In genomic region chr11:87010476-87010875, GRCm38 (mm10) we compare ENCODE assay signal across 8 mouse cellular contexts. TPM values are rescaled to one million over a fixed set of nuclear protein-coding genes. Genes with fewer than 3 reads are reported as not detected.
A peak's percentile ranks its signal among the peaks of the same experiment; 100 is the strongest.
DNase-seq lines count a peak whose midpoint lies in the region; ATAC-seq and TF ChIP-seq lines count a peak whose summit lies in the region.

No protein-coding gene starts in this region.

- H3K27ac ChIP-seq in liver, embryonic 12.5 days, result no peak overlapping the region
- no peak overlapping the region for H3K27ac ChIP-seq in embryonic facial prominence, embryonic 14.5 days (replicated peaks; ENCODE audit: low read depth, low read length)
- H3K27ac ChIP-seq in hindbrain, embryonic 16.5 days (ENCODE audit: low read depth, low read length), result no peak overlapping the region
- H3K27ac ChIP-seq in left cerebral cortex, adult 2 months, result no peak overlapping the region
- H3K27ac ChIP-seq in midbrain, embryonic 16.5 days (ENCODE audit: low read length), result no peak overlapping the region

- H3K9me3 ChIP-seq in liver, embryonic 12.5 days (replicated peaks), result no peaks in the 10 kb centered on the region
- H3K9me3 ChIP-seq in embryonic facial prominence, embryonic 14.5 days (ENCODE audit: control insufficient read depth, low read length), result no peaks in the 10 kb centered on the region
- no peaks in the 10 kb centered on the region for H3K9me3 ChIP-seq in hindbrain, embryonic 16.5 days (ENCODE audit: control insufficient read depth, low read length)
- H3K9me3 ChIP-seq in midbrain, embryonic 16.5 days (replicated peaks; ENCODE audit: control insufficient read depth, low read length, poor library complexity, severe bottlenecking), result no peaks in the 10 kb centered on the region

- no peaks in the 10 kb centered on the region for H3K27me3 ChIP-seq in liver, embryonic 12.5 days (replicated peaks)
- H3K27me3 ChIP-seq in embryonic facial prominence, embryonic 14.5 days (replicated peaks; ENCODE audit: control insufficient read depth, insufficient read depth, low read length), result no peaks in the 10 kb centered on the region
- no peaks in the 10 kb centered on the region for H3K27me3 ChIP-seq in hindbrain, embryonic 16.5 days (replicated peaks; ENCODE audit: control insufficient read depth, insufficient read depth, low read length)
- no peaks in the 10 kb centered on the region for H3K27me3 ChIP-seq in midbrain, embryonic 16.5 days (ENCODE audit: control insufficient read depth, insufficient read depth, low read depth, low read length)

- DNase-seq in liver, result peak; percentile 19
- DNase-seq in adrenal gland, adult 2 months, result peak; percentile 74
- DNase-seq in embryonic facial prominence, embryonic 14.5 days (ENCODE audit: low spot score), result peak; percentile 78
- peak; percentile 49 to 52 for DNase-seq in left cerebral cortex, adult 2 months (ENCODE audit: extremely low spot score in 1 of 2, low spot score in 2 of 2)
- DNase-seq in thymus, postnatal 4 days, result peak; percentile 34

- H3K36me3 ChIP-seq in liver, embryonic 12.5 days, result no peaks in the 10 kb centered on the region
- no peaks in the 10 kb centered on the region for H3K36me3 ChIP-seq in embryonic facial prominence, embryonic 14.5 days (ENCODE audit: control insufficient read depth, insufficient read depth, low read length)
- no peaks in the 10 kb centered on the region for H3K36me3 ChIP-seq in hindbrain, embryonic 16.5 days (ENCODE audit: control insufficient read depth, insufficient read depth, low read length)
- no peaks in the 10 kb centered on the region for H3K36me3 ChIP-seq in midbrain, embryonic 16.5 days (ENCODE audit: control insufficient read depth, insufficient read depth, low read length)

- WGBS in liver, embryonic 12.5 days (ENCODE audit: insufficient replicate concordance), result 19% methylated on average over 9 of the region's 9 CpGs
- WGBS in embryonic facial prominence, embryonic 14.5 days, result 21% methylated on average over 9 of the region's 9 CpGs
- WGBS in hindbrain, embryonic 16.5 days, result 26% methylated on average over 9 of the region's 9 CpGs
- WGBS in midbrain, embryonic 16.5 days, result 17% methylated on average over 9 of the region's 9 CpGs

- peak; percentile 93 for TF ChIP-seq CTCF in left cerebral cortex, adult 2 months (IDR thresholded peaks at IDR 0.05)

- intact Hi-C loops in left cerebral cortex, adult 2 months (cut with DNase I), result loop anchor here (5.0 kb wide), 1 partner anchor 443 kb away; no protein-coding TSS in a partner anchor

- no peaks in the 10 kb centered on the region for H3K4me1 ChIP-seq in liver, embryonic 12.5 days
- peaks cover 7% of the 10 kb centered on the region for H3K4me1 ChIP-seq in embryonic facial prominence, embryonic 14.5 days (ENCODE audit: control insufficient read depth, insufficient read depth, low read length)
- no peaks in the 10 kb centered on the region; the same call in 1 of the 2 replicates for H3K4me1 ChIP-seq in hindbrain, embryonic 16.5 days (ENCODE audit: control insufficient read depth, insufficient read depth, low read depth, low read length)
- peaks cover 3% of the 10 kb centered on the region; the same call in 1 of the 2 replicates for H3K4me1 ChIP-seq in midbrain, embryonic 16.5 days (ENCODE audit: control insufficient read depth, insufficient read depth, low read length)

- no peak overlapping the region for H3K9ac ChIP-seq in liver, embryonic 12.5 days
- H3K9ac ChIP-seq in embryonic facial prominence, embryonic 14.5 days (ENCODE audit: low read depth, low read length), result 0 out of 2 replicates have a peak overlapping the region, but pooled peaks have one; percentile 2
- no peak overlapping the region for H3K9ac ChIP-seq in hindbrain, embryonic 16.5 days (ENCODE audit: low read depth, low read length)
- no peak overlapping the region for H3K9ac ChIP-seq in midbrain, embryonic 16.5 days (ENCODE audit: low read depth, low read length)

- H3K4me2 ChIP-seq in liver, embryonic 12.5 days, result no peak overlapping the region
- H3K4me2 ChIP-seq in embryonic facial prominence, embryonic 14.5 days (ENCODE audit: low read depth, low read length), result no peak overlapping the region
- no peak overlapping the region for H3K4me2 ChIP-seq in hindbrain, embryonic 16.5 days (ENCODE audit: low read length)
- no peak overlapping the region for H3K4me2 ChIP-seq in midbrain, embryonic 16.5 days (ENCODE audit: low read length)

- no peak for ATAC-seq in liver, embryonic 12.5 days
- peak; percentile 73 for ATAC-seq in embryonic facial prominence, embryonic 14.5 days (ENCODE audit: low read depth)
- ATAC-seq in hindbrain, embryonic 16.5 days, result 0 out of 2 replicates have a peak, but pooled peaks have one; percentile 58
- peak; percentile 58; the same call in 1 of the 2 replicates for ATAC-seq in midbrain, embryonic 16.5 days

- H3K4me3 ChIP-seq in liver, embryonic 12.5 days, result no peak overlapping the region
- no peak overlapping the region for H3K4me3 ChIP-seq in embryonic facial prominence, embryonic 14.5 days (ENCODE audit: low read depth, low read length)
- H3K4me3 ChIP-seq in hindbrain, embryonic 16.5 days (ENCODE audit: low read length), result no peak overlapping the region
- H3K4me3 ChIP-seq in left cerebral cortex, adult 2 months, result no peak overlapping the region
- no peak overlapping the region for H3K4me3 ChIP-seq in midbrain, embryonic 16.5 days (ENCODE audit: low read depth, low read length)

RNA-seq across cellular contexts. Expression of gene Ypel2, which starts 17.0 kb away (rescaled TPM):
- 1.3 and 1.4 TPM in 2 replicates for polyA plus RNA-seq in liver, embryonic 12.5 days (2016; fragmentation: Nextera tagmentation; extraction: Ambion mirVana)
- 10 to 100 TPM; 21.6 to 32.2 TPM for total RNA-seq in adrenal gland, adult 2 months (2021)
- 13.1 and 16.2 TPM in 2 replicates for polyA plus RNA-seq in adrenal gland, adult 2 months (2012; rRNA removed)
- polyA plus RNA-seq in embryonic facial prominence, embryonic 14.5 days (2014; fragmentation: Nextera tagmentation; extraction: Ambion mirVana), result 7.8 and 8.6 TPM in 2 replicates
- 4.0 and 4.1 TPM in 2 replicates for polyA plus RNA-seq in hindbrain, embryonic 16.5 days (2015; fragmentation: Nextera tagmentation; extraction: Ambion mirVana)
- total RNA-seq in left cerebral cortex, adult 2 months (2021), result 10 to 100 TPM; 42.8 to 45.5 TPM
- polyA plus RNA-seq in midbrain, embryonic 16.5 days (2015; fragmentation: Nextera tagmentation; extraction: Ambion mirVana), result 5.7 and 6.5 TPM in 2 replicates

Comparison
In these comparisons a context has a peak if more than half of its experiments do, and no peak if none do; other contexts are left out.
1. DNase-seq: peak in every context shown above with its lines; median percentile 78 in embryonic facial prominence, embryonic 14.5 days; 74 in adrenal gland, adult 2 months; 50 in left cerebral cortex, adult 2 months; 34 in thymus, postnatal 4 days; 19 in liver.